Mouse (Mus musculus) layer of hippocampus, postnatal 25 days (tissue): ENCODE results near the gene Gpc3. TPM values are rescaled to one million over a fixed set of nuclear protein-coding genes. Genes with fewer than 3 reads are reported as not detected.

Experiments used
- DNase-seq, 2 experiments: peaks; one replicate each; pipeline ENCODE4 v3.0.0; 2022; ENCODE audit warnings: mixed read lengths in 2 of 2, low spot score in 1 of 2; ENCODE audit errors: extremely low spot score in 1 of 2
- total RNA-seq, 2 experiments: library from RNA; stranded (reverse); gene quantifications; 2 replicates each; pipeline ENCODE4 v1.2.3; 2021

Gpc3 gene
- 1 to 10 TPM; 3.4 to 7.1 TPM for total RNA-seq

DNA sequence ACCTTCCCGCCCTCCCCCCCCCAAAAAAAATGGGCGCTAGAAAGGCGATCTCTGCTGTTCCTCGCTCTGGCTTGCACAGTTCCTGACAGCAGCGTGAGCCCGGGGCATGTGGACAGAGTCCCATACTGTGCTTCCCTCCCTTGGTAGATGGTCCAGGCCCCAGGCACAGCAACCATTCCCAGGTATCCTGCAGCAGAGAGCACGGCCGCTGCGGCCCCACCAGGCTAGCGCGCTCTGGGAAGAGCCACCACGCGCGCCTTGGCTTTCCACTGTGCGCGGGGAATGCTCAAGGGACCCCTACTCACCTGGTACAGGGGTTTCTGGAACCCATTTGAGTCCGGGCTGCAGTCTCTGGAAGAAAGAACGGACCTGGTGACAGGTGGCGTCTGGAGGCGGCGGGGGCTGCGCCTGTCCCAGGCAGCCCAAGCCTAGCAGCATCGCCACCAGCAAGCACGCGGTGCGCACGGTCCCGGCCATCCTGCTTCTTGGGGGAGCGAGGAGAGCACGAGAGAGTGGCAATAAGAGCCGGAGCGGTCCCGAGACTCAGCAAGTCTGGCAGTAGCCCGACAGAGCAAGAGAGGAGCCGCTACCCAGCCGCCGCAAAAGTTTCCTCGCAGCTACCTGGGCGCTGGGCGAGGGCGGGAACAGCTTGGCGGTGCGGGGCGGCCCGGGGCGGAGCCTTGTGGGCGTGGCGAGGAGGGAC lies at the start of gene Gpc3:
Gpc3 (minus strand) TSS at position 623 of the 703 bp plus-strand sequence.
- DNase-seq, result peak; percentile 9 to 16

DNA sequence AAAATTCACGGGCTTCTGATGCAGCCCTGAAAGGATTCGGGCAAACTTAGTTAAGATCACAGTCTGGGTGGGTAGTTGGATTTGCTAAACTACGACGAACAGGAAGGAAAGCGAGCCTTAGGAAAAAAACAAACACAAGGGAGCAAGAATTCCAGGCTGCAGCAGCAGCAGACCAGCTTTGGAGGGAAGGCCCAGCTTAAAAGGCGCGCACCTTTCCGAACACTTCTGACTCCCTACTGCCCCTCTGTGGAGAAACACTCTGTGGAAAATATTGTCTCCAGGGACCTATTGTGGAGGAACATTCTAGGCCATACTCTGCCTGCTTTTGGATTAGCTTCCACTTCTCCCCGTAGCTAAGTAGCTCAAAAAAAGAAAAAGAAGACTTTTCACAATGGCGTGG lies 38.2 kb upstream of the Gpc3 start:
- DNase-seq, result peak in 1 of 2 experiments; percentile 18

DNA sequence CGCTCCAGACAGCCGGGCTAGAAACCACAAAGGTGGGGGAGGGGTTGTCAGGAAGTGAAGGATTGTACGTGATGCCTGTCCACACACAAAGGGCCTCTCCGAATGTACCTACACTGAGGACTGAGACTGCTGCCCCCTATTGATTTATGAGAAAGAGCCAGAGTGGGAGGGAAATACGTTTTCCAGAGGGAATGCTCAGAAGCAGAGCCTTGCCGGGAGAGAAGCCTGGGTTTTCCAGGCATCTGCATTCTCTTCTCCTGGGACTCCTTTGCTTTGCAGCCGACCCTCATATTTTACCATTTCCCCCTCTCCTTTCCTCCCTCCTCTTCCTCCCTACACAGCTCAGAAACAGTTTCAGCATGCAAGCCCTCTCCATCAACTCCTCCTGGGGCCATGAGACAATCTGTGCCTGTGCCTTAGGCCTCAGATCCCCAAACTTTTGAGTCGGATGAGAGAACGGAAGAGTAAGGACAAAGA lies 37.8 kb upstream of the Gpc3 start:
- no peak for DNase-seq

DNA sequence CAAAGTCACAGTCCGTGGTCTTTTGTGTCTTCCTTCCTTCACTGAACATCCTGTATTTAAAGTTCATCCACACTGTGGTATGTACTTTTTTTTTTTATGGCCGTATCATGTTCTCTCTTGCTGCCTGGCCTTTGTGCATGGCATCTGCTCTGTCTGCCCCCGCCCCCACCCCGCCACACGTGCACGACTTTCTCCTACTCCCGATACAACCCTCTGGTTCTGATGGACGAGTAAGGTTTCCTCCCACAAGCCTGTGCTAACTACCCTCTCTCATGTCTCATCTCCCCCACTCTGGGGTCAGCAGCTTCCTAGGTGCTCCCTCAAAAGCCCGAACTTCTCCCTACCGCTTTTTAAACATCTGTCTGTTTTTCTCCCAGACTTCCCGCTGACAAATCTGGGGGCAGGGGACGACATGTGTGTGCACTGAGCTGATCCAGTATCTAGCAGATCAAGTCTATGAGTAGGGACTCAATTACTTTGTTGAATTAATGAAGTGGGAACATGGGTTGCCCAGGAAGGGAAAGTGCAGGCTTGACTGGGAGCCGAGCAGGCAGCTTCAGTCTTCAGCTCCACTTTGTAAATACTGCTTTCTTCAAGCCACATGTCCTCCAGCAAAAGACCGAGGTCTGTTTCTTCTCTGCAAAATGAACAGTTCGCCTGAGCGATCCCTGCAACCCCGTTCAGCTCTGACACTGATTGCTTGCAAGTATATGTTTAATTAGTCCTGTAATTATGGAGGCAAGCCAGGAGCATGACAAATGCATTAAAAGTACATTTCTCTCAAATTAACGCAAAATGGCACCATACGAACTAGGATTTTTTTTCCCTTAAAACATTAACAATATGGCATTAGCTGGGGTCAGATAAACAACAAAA lies 35.4 kb upstream of the Gpc3 start:
- no peak for DNase-seq

DNA sequence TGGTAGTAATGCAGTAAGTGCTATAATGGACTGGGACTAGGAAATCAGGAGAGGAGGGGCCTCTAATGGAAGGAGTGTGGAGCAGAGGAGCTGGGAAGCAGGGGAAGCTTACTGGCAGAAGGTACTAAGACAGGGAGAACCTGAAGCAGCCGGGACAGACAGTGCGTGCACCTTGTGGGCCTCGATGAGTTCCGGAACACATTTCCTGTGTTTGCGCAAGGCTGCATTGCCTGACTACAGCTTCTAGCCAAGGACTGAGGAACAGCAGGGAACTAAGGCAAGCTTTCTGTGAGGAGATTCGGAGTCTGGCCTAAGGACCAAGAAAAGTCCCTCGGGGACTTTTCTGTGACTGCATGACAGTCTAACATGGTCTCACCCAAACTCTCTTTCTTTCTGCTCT lies 30.6 kb upstream of the Gpc3 start:
- DNase-seq, result no peak

DNA sequence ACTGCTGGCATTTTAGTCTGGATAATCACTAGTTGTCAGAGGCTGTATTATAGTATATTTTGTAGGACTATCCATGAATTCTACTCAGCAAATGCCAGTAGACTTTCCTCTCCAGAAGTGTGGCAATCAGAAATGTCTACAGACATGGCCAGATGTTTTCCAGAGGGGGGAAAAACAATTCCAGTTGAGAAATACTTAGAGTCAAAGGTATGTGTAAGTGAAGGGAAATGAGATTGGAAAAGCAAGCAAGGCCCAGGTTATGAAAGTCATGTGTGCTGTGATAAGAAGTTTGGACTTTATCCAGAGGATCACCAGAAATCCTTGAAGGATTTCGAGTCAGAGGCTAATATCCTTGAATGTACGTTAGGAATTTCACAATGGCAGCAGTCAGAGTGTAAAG lies 29.6 kb upstream of the Gpc3 start:
- DNase-seq, result no peak

DNA sequence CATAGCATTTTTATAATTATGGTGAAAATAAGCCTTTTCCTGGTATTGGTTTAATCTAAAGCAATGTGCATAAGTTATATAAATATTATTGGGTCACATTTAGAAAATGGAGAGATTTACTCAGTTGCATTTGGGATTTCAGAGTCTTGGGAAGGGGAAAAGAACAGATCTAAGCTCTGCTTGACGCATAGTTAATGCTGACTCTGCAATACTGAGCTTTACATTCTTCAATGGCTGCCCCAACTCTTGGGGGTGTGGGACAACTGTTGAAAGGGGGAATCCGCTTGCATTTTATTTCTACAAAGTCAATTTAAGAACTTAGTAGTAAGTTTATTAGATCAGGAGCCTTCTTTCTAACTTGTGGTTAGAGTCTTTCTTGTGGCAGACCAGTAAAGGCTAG lies 28.4 kb upstream of the Gpc3 start:
- no peak for DNase-seq

DNA sequence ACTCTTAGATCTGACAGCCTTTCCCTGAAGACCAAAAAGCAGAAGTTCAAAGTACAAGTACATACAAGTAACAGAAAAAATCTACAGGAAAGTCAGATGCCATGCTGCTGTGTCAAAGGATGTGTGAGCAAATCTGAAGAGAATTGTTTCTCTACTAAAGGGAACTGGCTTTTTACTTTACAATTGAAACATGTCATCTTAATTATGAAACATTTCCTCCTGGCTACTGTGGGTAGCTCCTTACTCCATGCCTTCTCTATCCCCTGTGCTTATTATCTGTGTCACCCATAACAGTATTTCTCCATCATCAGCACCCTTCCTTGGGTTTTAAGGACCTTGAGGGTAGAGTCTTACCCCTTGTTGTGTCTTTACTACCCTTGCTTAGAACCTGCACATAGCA lies 23.7 kb upstream of the Gpc3 start:
- no peak for DNase-seq

DNA sequence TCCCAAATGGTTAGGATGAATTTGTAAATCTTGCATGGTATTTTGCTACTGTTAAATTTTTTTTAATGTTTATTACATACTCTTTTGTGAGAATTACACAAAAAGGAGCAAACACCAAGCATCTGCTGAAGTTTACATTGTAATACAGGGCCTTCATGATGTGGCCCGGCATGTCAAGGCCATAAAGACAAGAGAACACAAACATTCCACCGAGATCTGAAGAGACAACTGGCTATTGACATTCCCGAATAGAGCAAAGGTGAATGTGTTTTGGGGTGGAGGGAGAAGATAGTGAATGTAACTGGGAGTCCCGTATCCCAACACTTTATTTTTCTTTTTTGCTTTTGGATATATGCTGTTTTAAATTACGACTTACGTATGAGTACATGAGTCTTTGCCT lies 20.2 kb upstream of the Gpc3 start:
- no peak for DNase-seq

DNA sequence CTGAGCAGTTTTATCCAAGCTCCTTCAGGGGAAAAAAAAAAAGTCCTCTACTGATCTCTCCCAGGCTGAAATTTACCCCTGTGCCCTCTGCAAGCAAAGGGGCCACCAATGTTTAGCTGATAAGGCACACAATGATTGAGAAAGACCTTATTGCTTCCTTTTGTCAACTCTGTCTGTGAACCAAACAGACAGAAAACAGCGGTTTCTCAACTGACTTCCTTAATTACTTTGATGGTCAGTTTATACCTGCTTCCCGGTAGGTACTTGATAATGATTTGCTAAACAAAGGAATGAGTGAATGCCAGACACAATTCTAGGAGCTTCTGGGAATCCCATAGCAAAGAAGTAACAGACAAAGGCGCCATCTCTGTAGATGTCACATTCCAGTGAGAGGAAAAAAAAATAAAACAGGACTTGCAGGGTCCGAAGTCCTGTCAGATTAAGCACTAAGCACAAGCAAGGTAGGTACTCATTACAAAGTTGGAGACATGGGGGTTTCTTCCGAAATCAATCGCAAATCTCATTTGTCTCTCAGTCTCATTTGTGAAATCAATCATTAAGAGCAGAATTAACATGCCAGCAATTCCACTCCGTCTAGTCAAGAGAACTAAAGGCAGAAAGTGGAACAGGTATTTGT lies 19.1 kb upstream of the Gpc3 start:
- DNase-seq, result no peak

DNA sequence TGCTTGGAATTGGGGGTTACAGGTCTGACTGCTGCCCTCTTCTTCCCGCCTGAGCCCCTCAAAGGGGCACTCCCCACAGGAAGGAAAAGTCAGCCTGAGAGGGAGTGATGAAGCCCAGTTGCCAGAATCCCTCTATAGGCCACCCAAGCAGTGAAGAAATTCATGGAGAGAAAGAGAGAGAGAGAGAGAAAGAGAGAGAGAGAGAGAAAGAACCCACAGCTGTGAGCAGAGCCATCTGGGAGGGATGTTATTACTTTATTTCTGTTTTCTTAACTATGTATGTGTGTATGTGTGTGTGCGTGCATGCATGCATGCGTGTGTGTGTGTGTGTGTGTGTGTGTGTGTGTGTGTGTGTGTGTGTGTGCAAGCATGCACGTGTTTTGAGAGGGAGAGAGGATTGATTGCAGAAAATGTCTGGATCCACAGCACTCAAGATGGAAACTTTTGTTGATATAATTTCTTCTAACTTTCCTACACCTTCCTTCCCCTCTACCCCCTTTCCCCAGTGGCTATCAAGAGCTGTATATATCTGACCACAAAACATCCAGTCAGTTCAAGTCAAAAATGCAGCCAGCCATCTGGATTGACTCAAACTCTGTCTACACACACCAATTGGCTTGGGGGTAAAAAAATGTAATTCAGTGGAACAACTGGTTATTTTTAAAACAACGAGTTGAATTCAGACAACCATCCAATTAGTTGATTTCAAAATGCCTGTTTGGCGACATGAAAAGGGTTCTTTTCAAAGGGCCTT lies 13.4 kb upstream of the Gpc3 start:
- no peak for DNase-seq

DNA sequence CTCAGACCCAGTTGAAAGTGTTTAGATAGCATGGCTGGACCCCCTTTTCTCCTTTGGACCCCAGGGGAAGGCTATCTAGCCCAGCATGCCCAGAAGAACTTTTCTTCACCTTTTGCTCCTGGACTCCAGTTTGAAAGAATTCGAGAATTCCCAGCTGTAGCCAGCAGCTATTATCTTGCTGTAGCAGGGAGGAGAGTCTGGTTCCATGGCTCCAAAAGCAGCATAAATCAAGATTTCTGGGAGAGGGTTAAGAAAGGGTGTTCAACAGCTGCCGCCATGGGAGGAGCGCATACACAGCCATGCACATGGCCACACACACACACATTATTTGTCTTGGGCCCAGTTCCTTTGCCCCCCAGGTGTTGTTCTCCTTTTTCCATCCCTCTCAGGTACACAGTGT lies 4.1 kb upstream of the Gpc3 start:
- no peak for DNase-seq

DNA sequence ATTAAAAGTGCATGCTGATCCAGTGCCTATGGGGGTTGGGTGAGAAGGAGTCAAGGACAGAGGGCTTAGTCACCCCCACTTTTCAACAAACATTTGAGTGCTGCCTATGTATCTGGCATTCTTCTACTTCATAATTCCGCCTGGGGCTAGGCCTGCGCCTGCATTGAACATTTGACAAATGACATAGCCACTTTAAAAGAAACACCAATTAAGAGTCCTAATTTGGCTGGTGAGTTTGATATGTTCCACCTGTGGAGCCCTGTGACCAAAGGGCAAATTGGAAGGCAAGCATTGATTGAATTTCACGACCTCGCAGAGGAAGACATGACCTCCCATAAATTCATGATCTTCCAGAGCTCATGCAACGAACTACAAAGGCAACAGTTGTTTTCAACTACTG lies 2.4 kb upstream of the Gpc3 start:
- no peak for DNase-seq

DNA sequence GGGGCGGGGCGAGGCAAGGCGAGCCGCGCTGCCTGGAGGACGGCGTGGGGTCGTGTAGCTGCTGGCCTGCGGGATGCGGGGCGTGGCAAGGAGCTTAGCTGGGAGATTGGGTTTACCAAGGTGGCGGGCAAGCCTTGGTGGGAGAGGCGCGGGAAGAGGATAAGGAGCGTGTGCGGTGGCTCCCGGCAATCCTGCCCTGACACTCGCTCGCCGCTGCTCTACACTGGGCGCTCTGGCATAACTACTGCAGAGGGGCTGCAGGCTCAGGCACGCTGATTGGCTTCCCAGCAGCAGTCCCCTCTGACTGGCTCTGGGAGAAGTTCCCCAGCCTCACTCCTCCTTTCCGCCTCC lies 256 bp upstream of the Gpc3 start:
- DNase-seq, result no peak

DNA sequence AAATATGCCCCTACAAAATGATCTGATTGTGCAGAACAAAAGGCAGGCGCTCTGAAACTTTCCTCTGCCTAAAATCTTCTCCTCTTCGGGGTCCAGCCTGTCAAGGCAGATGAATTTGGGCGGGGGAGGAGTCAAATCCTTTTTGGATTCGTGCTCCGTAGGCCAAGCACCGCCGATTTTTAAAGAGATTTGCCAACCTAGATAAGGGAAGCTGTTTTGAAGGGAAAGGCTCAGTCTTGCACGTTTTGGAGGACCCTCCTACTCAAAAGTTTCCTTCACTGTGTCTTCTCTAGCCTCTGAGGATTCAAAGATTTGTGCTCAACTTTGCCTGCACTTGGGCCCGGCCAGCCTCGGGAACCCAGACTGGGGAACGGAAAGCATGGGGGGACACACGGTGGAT lies 944 bp downstream of the Gpc3 start:
- no peak for DNase-seq

DNA sequence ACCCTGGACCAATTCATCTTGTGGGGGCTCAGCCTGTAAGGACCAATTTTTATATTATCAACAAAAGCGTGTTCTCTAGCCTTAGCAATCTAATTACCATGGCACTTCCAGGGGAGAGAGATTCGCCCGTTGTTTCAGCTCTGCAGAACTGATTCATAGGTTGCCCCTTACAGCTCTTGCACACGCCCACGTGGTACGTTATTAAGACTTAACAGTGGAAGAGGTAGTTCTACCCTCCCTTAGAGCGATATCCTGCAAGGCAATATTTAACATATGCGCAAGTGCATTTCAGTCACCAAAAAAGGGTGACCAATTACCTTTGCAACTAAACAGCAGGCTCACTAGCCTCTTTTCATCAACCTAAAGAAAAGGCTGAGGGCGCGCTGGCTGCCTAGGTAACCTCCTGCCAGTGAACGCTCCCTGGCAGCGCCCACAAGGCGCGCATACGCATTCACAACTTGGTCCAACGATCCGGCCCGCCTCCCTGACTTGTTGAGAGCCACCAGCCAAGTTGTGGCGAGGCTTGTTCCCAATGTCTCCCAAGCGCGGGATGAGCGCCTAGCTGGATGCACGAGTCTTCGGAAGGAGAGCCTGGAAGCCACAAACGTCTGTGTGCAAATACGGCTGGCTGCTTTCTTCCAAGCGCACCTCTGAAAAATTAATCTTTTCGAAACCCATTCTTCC lies 1.6 kb downstream of the Gpc3 start:
- no peak for DNase-seq

DNA sequence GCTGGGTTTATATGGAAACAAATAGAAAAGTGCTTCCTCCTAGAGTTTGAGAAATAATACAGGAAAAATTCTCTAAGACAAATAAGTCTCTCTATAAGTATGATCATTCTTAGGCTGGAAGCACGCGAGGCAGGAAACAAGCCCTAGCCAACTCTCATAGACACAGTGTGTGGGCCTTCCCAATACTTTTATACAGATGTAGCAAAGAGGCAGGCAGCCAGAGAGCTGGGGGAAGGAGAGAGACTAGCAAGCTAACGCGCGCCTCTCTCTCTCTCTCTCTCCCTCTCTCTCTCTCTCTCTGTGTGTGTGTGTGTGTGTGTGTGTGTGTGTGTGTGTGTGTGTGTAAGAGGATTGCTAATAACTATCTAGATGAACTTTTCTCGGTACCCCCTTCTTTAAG lies 2.2 kb downstream of the Gpc3 start:
- DNase-seq, result no peak

DNA sequence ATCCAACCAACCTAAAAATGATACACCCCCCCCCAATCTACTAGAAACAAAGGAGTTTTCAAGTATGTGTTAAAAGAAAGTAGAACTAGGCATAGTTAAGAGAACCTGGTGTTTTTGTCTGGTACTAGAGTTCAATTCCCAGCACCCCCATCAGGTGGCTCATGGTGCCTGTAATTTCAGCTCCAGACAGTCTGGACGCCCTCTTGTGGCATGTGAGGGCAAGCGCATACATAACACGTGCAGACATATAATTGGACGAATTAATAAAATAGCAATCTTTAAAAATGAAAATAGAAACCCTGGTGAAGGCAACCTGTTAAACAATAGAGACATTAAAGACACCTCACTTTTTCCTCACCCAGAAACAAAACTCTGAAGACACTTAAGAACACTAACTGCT lies 10.6 kb downstream of the Gpc3 start:
- DNase-seq, result no peak

DNA sequence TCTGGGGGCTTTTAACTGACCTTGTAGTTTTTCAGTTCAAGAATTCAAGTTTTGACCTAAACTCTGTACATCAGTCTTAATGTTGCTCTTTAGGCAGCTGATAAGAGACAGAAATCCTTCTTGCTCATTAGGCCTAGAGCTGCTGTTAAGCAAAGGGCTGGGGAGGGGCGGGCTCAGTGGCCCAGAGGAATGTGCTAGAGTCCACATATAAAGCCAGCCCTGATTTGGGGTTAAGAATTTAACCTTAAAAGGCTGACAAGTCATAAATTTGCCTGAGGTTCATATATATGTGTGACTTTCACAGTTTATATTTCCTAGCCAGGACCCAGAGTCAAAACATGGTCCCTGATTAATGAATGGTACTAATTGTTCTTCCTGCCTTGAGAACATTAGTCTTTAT lies 14.5 kb downstream of the Gpc3 start:
- DNase-seq, result no peak

DNA sequence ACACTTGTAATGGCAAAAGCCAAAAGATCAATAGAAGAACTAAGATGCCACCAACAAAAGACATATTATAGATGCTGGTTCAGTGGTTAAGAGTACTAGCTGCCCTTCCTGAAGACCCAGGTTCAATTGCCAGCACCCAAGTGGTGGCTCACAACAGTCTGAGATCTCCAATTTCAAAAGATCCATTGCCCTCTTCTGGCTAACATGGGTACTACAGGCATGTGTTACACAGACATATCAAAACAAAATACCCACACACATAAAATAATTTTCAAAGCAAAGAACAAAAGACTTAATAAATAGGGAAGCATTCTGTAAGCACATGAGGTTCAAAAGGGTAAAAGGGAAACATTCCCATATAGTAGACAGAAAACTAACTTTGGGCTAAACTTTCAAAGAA lies 26.1 kb downstream of the Gpc3 start:
- DNase-seq, result no peak
